Mouse (Mus musculus) WW6 (cell line): ENCODE data around the gene Gm8113.
"Not testable (repeated sequence)": the region's sequence is repeated elsewhere in the genome, so short reads cannot be mapped to it uniquely, and the experiment has no call there.

Experiments
- DNase-seq: peaks from one replicate; pipeline ENCODE4 v3.0.0-alpha.2; 2013; ENCODE audit warnings: low read depth, low spot score

Gene Gm8113

DNA sequence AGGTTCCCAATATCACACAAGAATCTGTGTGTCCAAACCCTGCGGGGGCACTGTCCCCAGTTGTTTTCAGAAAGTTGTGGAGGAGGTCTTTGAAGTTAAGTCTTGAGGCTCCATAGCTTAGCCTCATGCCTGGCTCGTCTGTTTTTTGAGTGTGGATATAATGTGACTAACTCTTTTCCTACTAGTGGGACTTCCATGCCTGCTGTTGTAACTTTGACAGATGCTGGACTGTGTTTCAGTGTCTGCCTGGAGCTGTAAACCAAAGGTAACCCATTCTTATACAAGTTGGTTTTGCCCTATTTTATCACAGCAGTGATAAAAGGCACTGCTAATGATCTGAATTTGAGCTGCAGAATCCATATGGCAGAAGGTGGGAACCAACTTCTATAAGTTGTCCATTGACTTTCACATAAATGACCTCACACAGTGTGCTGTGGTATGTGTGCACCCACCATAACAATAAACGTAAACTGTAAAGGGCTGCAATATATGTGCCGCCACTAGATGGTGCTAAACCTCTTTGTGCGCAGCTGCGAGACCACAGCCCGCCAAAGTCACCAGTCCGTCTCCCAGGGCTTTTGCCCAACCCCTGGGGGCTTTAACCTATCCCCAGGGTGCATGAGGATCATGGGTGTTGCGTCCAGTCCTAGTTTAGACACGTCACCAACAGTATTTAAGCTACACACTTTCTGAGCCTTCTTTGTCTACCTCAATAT is at the start of gene Gm8113:
Gm8113 (plus strand) TSS at position 703 of the 716 bp plus-strand sequence.
- DNase-seq: peak; percentile 28

DNA sequence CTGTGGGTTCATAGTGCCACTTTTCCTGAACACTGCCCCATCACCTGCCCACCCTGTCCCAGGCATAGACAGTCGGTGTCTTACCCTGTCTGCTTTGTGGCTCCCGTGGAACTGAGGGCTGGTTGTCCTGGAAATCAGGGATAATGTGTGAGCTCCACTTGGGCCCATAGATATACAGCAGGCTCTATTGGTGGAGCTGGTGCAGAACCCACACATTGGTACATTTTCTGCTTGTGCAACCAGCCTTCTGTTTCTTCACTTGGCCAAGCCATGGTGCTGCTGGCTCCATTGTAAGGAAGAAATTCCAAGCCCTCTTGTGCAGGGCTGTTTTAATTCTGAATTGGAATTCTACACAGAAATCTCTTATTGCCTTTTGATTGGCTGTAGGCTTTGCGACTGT is 49.8 kb upstream of the Gm8113 start, which contains the start of gene Ear1:
Ear1 (minus strand) TSS at position 101 of the 400 bp plus-strand sequence.
- not testable (repeated sequence) for DNase-seq

DNA sequence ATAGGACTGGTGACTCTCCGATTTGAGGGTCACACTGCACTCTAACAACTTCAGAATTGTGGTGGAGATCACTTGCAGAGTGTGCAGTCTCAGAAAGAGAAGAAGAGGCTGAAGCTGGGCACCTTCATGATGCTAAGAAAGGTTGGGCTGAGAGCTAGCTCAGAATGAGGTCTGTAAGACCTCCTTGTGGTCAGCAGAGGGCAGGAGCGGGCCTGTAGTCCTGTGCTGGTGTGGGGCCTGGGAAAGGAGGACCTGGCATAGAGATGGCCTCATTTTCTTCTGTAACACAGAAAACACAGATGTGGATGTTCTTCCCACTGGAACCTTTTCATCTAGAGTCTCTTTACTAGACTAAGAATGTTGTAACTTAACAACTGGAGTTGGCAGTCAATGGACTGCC is 47.4 kb upstream of the Gm8113 start:
- not testable (repeated sequence) for DNase-seq

DNA sequence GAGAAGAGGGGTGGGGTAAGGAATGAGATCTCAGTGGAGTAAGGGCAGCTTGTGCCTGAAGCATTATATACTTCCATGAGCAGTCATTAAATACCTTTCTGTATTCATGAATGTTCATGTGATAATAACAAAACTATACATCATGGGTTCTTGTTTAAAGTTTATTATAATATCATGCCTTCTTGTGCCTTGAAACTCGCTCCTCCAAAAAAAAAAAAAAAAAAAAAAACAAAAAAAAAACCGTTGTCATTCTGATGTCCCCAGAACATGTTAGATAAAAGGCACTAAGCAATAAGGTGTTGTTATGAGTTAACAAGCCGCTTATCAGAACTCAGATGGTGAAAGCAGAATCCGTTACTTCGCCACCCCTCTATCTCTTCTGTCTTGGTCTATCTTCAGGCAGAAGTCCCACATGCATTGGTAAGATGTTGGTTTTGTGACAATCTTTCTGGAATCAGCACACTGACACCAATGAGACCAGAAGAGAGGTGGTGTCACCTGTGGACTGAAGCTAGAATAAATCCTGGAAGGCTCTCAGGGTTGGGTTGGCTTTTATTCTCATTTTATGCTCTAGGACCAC is 45.1 kb upstream of the Gm8113 start:
- not testable (repeated sequence) for DNase-seq

DNA sequence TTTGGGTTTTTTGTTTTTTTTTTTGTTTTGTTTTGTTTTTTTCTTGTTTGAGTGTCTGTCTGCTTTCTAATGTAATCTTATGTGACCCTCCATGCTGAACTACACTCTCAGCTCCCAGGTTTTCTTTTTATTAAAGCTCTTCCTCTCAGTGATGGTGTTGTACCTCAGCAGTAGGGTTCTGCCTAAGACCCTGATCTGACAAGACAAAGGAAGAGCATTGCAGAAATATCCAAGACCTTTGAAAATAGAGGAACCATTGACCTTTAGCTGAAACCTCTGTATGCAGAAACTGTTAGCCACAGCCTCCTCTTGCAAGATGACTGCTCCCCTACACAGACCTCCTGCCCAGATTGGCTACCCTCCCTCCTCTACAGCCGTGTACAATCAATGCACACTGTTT is 39.0 kb upstream of the Gm8113 start:
- not testable (repeated sequence) for DNase-seq

DNA sequence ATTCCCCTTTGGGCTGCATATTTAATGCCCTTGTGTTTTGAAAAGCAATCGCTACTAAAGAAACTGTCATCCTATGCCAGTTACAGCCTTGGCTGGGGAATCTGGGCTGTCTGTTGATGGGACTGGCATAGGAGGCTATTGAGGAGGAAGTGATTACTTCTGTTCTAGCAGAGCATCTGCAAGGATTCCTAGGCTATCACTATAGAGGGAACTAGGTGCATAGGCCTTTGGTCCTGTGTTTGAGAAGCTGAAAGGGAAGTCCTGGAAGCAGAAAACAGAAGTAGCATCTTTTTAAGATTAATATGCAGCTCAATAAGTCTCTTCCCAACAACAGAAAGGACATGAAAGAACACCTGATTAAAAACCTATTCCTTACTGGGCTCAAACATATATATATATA is 33.9 kb upstream of the Gm8113 start:
- not testable (repeated sequence) for DNase-seq

DNA sequence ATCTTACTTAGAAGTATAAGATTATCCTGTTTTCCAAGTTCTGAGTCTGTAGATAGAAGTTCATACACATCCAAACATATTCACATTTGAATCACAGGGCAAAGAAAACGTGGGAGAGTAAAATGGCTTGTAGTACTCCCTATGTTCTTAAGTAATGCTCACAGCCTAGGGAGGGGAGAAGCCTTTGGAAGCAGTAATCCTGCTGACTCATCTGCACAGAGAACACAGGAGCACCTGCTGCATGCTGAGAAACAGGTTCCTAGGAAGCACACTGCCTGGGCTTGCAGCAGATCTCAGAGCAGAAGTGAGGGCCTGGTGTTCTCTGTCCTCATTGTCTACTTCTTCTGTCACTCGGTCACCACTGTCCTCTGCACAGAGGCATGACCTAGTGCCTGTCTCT is 29.8 kb upstream of the Gm8113 start:
- DNase-seq: not testable (repeated sequence)

DNA sequence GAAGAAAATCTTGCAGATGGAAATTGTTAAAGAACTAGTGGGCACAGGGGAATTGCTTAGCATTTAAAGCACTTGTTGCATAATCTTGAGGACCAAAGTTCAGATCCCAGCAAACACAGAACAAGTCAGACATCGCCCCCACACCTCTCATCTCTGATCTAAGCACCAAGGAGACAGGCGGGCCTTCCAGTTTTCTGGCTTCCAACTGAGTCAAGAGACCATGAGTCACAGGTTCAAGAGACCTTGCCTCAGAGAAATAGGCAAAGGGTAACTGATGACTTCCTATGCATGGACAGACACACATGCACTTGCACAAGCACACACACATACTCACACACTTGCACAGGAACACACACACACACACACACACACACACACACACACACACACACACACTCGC is 26.6 kb upstream of the Gm8113 start:
- DNase-seq: not testable (repeated sequence)

DNA sequence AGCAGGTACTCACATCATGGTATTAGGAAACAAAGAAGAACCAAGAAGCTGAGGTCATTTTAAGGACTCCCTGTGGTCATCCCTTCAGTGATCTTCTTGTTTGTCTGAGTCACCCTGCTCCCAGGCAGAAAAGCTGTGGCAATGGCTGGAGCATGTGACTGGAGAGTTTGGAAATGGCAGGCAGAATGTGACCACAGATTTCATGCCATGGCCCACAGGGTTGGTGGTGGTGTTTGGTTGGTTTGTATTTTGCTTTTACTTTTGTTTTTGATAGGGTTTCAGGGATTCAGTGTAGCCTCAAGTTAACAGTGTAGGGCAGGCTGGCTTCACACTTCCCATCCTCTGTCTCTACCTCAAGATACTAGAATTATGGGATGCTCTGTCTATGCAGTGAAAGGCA is 7.0 kb upstream of the Gm8113 start:
- DNase-seq: not testable (repeated sequence)

DNA sequence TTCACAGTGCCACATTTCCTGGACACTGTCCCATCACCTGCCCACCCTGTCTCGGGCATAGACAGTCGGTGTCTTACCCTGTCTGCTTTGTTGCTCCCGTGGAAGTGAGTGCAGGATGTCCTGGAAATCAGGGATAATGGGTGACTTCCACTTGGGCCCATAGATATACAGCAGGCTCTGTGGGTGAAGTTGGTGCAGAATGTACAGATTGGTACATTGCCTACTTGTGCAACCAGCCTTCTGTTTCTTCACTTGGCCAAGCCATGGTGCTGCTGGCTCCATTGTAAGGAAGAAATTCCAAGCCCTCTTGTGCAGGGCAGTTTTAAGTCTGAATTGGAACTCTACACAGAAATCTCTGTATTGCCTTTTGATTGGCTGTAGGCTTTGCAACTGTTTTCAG is 1.7 kb upstream of the Gm8113 start, which contains the start of gene Ear10:
Ear10 (minus strand) TSS at position 101 of the 400 bp plus-strand sequence.
- not testable (repeated sequence) for DNase-seq

DNA sequence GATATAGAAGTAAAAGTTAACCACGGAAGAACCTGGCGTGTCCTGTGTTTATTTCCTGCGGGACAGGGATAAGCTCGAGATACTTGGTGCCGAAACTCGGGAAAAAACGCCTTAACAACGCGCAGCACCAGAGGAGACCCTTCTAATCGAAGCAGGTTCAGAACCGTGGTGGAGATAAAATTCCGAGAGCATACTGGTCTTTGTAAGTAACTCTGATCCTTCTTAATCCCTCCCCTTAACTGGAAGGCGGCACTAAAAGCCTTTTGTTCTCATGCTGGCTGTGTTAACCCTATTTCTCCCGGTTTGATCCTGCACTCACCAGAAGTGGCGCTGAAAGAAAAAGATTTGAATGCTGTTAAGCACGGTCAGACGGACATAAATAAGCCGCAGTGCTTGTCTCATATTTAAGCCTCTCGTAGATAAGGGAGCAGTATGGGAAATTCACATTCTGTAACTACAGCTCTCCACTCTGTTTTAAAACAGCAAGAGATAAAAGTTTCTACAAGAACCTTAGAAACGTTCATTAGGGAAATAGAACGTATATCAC is 287 bp downstream of the Gm8113 start:
- peak; percentile 3 for DNase-seq

DNA sequence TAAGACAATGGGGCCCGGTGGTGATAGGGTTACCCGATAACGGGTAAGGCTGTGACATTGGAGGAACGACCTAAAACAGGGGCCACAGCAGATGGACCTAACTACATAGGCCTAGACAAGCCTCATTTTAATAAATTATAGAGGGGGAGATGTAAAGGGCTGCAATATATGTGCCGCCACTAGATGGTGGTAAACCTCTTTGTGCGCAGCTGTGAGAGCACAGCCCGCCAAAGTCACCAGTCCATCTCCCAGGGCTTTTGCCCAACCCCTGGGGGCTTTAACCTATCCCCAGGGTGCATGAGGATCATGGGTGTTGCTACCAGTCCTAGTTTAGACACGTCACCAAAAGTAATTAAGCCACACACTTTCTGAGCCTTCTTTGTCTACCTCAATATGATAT is 7.8 kb downstream of the Gm8113 start:
- DNase-seq: peak; percentile 20

DNA sequence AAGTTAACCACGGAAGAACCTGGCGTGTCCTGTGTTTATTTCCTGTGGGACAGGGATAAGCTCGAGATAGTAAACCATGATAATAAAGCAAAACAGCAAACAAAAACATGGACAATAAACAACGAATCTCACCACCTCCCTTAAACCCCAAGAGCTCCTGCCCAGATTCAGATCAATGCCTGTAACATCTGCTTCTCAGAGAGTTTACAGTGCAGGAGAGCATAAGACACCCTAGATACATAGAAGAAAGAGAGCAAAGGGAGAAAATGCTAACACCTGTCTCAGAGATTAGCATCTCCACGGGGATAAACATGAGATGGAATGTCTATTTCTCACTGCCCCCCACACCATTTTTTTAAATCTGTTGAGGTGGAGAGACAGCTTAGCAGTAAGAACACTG is 8.2 kb downstream of the Gm8113 start:
- DNase-seq: not testable (repeated sequence)

DNA sequence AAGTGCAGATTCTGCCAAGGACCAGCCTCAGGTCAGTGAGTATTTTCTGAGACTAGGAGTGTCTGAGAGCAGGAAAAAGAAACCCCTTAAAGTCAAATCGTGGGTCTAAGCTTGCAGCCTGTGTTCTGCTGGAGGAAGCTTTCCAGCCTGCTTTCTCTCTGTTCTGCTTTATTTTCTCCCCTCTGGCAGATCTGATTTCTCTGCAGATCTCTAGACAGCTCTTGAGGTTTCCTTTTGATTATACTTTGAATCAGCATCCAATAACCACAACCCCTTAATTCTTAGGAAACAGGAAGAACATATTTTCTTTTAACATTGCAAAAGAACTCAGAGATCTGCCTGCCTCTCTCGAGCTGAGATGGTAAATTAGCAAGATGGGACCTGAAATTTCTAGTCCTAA is 28.2 kb downstream of the Gm8113 start:
- DNase-seq: not testable (repeated sequence)

DNA sequence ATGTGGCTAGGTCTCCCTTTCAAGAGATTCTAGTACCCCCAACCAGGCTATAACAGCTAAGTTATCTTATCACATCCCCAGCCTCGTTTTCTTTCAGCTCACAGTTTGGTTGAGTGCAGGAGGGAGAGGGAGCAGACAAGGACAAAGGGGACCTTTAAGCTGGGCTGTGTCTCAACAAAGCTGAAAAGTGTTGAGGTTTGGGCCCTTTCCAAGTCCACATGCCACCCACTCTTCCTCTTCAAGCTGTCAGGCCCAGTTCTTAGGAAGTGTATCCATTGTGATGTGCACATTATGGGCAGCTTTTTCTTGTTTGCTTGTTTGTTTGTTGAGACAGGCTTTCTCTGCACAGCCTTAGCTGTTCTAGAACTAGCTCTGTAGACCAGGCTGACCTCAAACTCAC is 29.9 kb downstream of the Gm8113 start:
- DNase-seq: not testable (repeated sequence)

DNA sequence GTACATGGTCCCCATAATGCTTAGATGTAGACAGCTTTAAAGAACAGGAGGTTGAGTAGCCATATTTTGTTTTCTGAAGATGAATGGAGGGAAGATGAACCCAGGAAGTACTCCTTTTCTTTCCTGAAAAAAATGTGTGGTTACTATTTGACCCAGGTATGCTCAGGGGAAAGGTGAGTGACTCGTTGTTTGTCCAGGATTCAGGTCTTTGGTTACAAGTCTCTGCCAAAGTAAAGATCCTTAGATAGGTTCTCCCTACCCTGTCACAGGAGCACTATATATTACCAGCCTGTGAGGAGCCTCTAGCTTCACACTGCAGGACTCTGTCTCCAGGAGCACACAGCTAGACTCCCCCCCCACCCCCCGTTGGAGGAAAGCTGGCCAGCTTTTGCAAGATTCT is 31.6 kb downstream of the Gm8113 start, which contains the start of gene Ang5:
Ang5 (plus strand) TSS at position 301 of the 400 bp plus-strand sequence.
- not testable (repeated sequence) for DNase-seq
